Mouse (Mus musculus): ENCODE results near the gene Cts7. TPM values are rescaled to one million over a fixed set of nuclear protein-coding genes. Genes with fewer than 3 reads are reported as not detected.

Cts7 gene
- not detected for polyA plus RNA-seq (2012; fragmentation: generic; extraction: Trizol)

DNA sequence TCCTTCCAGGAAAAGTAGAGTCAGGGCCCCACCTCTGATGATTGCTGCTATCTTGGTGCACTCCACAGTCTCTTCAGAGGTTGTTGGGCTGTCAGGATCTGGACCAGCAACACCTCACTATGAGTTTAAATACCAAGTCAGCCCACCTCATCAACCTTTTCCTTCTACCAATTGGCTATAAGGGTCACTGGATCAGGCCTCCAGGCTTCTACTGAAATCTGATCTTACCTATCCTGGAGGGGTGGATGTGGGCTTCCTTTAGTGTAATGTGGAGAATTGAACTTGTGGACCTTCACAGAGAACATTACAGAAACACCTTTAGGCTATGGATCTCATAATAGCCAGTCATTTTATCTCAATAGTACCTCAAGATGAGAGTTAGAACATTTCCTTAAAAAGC is at the start of gene Cts7:
Gene Cts7 (minus strand): TSS at position 101 of the 400 bp plus-strand sequence.
- Histone ChIP-seq H3K27me3 (ENCODE audit: control insufficient read depth, insufficient read depth, insufficient read length) (no peaks in the 10 kb centered on the region), H3K4me3 (no peak within 1 kb of the TSS), H3K4me2 (ENCODE audit: low read depth) (no peak within 1 kb of the TSS), H3K36me3 (ENCODE audit: control insufficient read depth, insufficient read depth) (no peaks in the 10 kb centered on the region), H3ac (ENCODE audit: control insufficient read depth, insufficient read length) (no peak within 1 kb of the TSS), H3K79me2 (ENCODE audit: control insufficient read depth, insufficient read depth) (no peaks in the 10 kb centered on the region)
- TF ChIP-seq CEBPB (IDR thresholded peaks at IDR 0.05; ENCODE audit: insufficient read depth, poor library complexity, severe bottlenecking) (no peak), E2F4 (IDR thresholded peaks at IDR 0.05; ENCODE audit: insufficient read depth) (no peak), USF1 (IDR thresholded peaks at IDR 0.05; ENCODE audit: low read depth) (no peak)

Other genes starting within 250 kb of the Cts7 start
- not detected for gene Ctsr, start 193.9 kb downstream of the Cts7 start, polyA plus RNA-seq (2012; fragmentation: generic; extraction: Trizol)
- gene Cts6, start 154.8 kb downstream of the Cts7 start, polyA plus RNA-seq (2012; fragmentation: generic; extraction: Trizol), result not detected
- gene Cts8, start 102.8 kb downstream of the Cts7 start, polyA plus RNA-seq (2012; fragmentation: generic; extraction: Trizol), result not detected
- not detected for gene Gm49398, start 69.4 kb downstream of the Cts7 start, polyA plus RNA-seq (2012; fragmentation: generic; extraction: Trizol)
- not detected for gene Ctsm, start 183.6 kb upstream of the Cts7 start, polyA plus RNA-seq (2012; fragmentation: generic; extraction: Trizol)
- not detected for gene Gm49352, start 210.0 kb upstream of the Cts7 start, polyA plus RNA-seq (2012; fragmentation: generic; extraction: Trizol)
- not detected for gene Cts3, start 211.9 kb upstream of the Cts7 start, polyA plus RNA-seq (2012; fragmentation: generic; extraction: Trizol)

Data from myocyte (in vitro differentiated cells).